Mouse (Mus musculus) stomach, embryonic 16.5 days (tissue): ENCODE data around the gene Plk1. TPM values are rescaled to one million over a fixed set of nuclear protein-coding genes. Genes with fewer than 3 reads are reported as not detected.

Source experiments
- ATAC-seq: fragments of 200-750 bp; cut with Nextera tagmentation; 2 replicates; pipeline ENCODE4 v1.8.0; 2017; ENCODE audit warnings: moderate number of reproducible peaks, moderate TSS enrichment; ENCODE audit not compliant: insufficient read depth, low FRiP score
- H3K27ac ChIP-seq: fragments of 300-500 bp; sonication (generic); 2 replicates; pipeline ENCODE4 v1.5.1; 2014; ENCODE audit warnings: low read length
- H3K27me3 ChIP-seq: fragments of 300-500 bp; sonication (generic); 2 replicates; pipeline ENCODE4 v1.6.1; 2014; ENCODE audit warnings: low read length, control low read depth, mixed read lengths; ENCODE audit not compliant: control insufficient read depth, insufficient read depth
- H3K36me3 ChIP-seq: fragments of 300-500 bp; sonication (generic); 2 replicates; pipeline ENCODE4 v1.6.1; 2014; ENCODE audit warnings: low read length; ENCODE audit not compliant: control insufficient read depth, insufficient read depth
- H3K4me1 ChIP-seq: fragments of 300-500 bp; sonication (generic); 2 replicates; pipeline ENCODE4 v1.6.1; 2014; ENCODE audit warnings: low read length, control low read depth, mixed read lengths; ENCODE audit not compliant: control insufficient read depth, insufficient read depth
- H3K4me2 ChIP-seq: fragments of 300-500 bp; sonication (generic); 2 replicates; pipeline ENCODE4 v1.6.1; 2014; ENCODE audit warnings: low read depth, low read length, mixed read lengths
- H3K4me3 ChIP-seq: fragments of 300-500 bp; sonication (generic); replicated peaks from 2 replicates; pipeline ENCODE4 v1.5.1; 2014; ENCODE audit warnings: mild to moderate bottlenecking, low read length
- H3K9ac ChIP-seq: fragments of 300-500 bp; sonication (generic); 2 replicates; pipeline ENCODE4 v1.6.1; 2014; ENCODE audit warnings: low read length
- H3K9me3 ChIP-seq: fragments of 300-500 bp; sonication (generic); replicated peaks from 2 replicates; pipeline ENCODE4 v1.6.1; 2016; ENCODE audit warnings: low read length, control low read depth; ENCODE audit not compliant: control insufficient read depth
- WGBS: fragments of 180-500 bp; shearing (Covaris S2); extraction: QIAGEN DNeasy Blood & Tissue Kit; methylation state at CpG from one replicate; pipeline ENCODE4 v1.1.7; 2014; 5-methylcytosine and 5-hydroxymethylcytosine counted together
- polyA plus RNA-seq: library from polyadenylated mRNA; unstranded; fragments of >200 nt; fragmentation: Nextera tagmentation; extraction: Ambion mirVana; gene quantifications from 2 replicates; pipeline ENCODE4 v1.2.1, GENCODE M21; 2015

Gene Plk1
- polyA plus RNA-seq, 1 experiment from 2014 or later = 100 TPM

DNA sequence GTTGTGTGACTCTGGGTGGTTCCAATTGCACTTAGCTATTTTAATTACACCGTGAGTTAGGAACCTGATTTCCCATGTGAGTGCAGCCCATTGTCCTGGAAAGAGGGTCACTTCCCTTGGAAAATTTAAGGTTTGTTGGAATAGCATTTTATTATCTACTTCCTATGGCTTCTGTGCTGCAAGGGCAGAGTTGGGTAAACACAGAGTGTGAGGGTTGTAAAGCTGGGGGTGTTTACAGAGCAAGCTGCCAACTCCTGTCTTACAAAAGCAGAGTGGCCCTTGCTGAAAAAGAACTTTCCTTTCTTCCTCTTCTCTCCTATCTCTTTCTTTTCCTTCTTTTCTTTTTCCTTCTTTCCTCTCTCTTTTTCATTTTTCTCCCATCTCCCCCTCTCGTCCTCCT is 44.7 kb downstream of the Plk1 start:
- WGBS = 36% methylated on average over 2 of the region's 2 CpGs
- peak; percentile 79; the same call in 1 of the 2 replicates for ATAC-seq
- H3K4me2 ChIP-seq = no peak overlapping the region

DNA sequence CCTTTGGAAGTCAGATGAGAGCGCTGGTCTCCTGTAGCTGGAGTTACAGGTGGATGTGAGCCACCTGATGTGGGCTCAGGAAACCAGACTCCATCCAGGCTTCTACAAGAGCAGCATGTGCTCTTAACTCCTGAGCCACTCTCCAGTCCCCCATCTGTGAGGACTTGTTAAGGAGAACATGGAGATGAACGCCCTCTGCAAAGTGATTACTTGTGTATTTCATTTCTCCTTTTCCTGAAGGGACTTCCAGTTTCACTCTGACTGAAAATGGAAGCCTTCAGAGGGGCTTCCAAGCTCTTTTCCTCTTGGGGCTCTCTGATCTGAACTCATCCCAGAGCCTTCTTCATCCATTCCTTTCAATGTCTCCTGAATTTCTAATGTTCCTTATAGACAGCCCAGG is 46.9 kb downstream of the Plk1 start:
- H3K27ac ChIP-seq = no peak overlapping the region
- H3K27me3 ChIP-seq = no peaks in the 10 kb centered on the region
- no peaks in the 10 kb centered on the region for H3K9me3 ChIP-seq
- no peaks in the 10 kb centered on the region for H3K36me3 ChIP-seq
- no peak overlapping the region for H3K4me3 ChIP-seq
- WGBS = 75% methylated on average over 2 of the region's 2 CpGs
- ATAC-seq = no peak
- no peak overlapping the region for H3K4me2 ChIP-seq
- peaks cover 3% of the 10 kb centered on the region; the same call in 1 of the 2 replicates for H3K4me1 ChIP-seq
- no peak overlapping the region for H3K9ac ChIP-seq

More for the DNA sequence above, 44.7 kb downstream of the Plk1 start:
- H3K36me3 ChIP-seq = no peaks in the 10 kb centered on the region
- peaks cover 3% of the 10 kb centered on the region; the same call in 1 of the 2 replicates for H3K4me1 ChIP-seq
- 0 out of 2 replicates have a peak overlapping the region, but pooled peaks have one; percentile 44 for H3K27ac ChIP-seq
- H3K9me3 ChIP-seq = no peaks in the 10 kb centered on the region
- H3K4me3 ChIP-seq = no peak overlapping the region
- no peak overlapping the region for H3K9ac ChIP-seq
- no peaks in the 10 kb centered on the region for H3K27me3 ChIP-seq

GRCm38 (mm10) chr7:122208276-122209021 is 49.2 kb downstream of the Plk1 start:
- Histone ChIP-seq H3K4me1 (peaks cover 3% of the 10 kb centered on the region; the same call in 1 of the 2 replicates), H3K27ac (no peak overlapping the region), H3K27me3 (no peaks in the 10 kb centered on the region), H3K9me3 (no peaks in the 10 kb centered on the region), H3K4me2 (no peak overlapping the region), H3K4me3 (no peak overlapping the region), H3K36me3 (no peaks in the 10 kb centered on the region), H3K9ac (no peak overlapping the region)
- WGBS = 24% methylated on average over 7 of the region's 7 CpGs
- no peak for ATAC-seq

DNA sequence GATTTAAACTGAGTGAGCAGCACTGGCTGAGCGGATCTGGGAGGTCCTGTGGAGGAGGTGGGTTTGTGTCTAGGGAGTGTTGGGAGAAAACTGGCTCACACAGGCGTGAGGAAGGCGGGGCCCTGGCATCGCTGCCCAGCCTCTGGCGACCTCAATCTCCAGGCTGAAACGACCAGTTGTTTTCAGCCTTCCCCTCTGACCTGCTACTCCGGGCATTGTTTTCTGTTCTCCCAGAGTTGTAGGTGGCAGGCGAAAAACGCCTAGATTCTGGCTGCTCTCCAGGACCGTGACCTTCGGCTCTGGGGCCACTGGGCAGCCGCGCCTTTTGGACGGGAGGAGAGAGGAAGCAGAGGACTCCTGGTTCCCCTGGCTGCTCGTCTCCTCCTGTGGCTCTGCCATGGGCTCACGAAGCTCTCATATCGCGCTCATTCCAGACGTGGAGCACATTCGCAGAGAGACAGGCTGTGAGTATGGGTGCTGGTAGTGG is 60.1 kb downstream of the Plk1 start, which contains the start of gene Chp2:
Gene Chp2 (plus strand): TSS at position 182 of the 487 bp plus-strand sequence.
- Histone ChIP-seq H3K27me3 (peaks cover 3% of the 10 kb centered on the region; the same call in 1 of the 2 replicates), H3K9ac (0 out of 2 replicates have a peak within 1 kb of the TSS, but pooled peaks have one; percentile 46), H3K27ac (no peak within 1 kb of the TSS), H3K4me3 (peak within 1 kb of the TSS; percentile 20), H3K4me1 (0 out of 2 replicates have a peak, but pooled peaks cover 5% of the 10 kb centered on the region), H3K36me3 (no peaks in the 10 kb centered on the region), H3K9me3 (no peaks in the 10 kb centered on the region), H3K4me2 (peak within 1 kb of the TSS; percentile 44)
- peak; percentile 60; the same call in 1 of the 2 replicates for ATAC-seq
- 17% methylated on average over 20 of the region's 20 CpGs for WGBS

Other genes starting within 250 kb of the Plk1 start
- gene Cog7, start 177.7 kb upstream of the Plk1 start, polyA plus RNA-seq = 24.6 and 25.2 TPM in 2 replicates
- gene Gga2, start 138.2 kb upstream of the Plk1 start, polyA plus RNA-seq = 72.0 and 83.5 TPM in 2 replicates
- 38.7 and 41.0 TPM in 2 replicates for gene Ubfd1, start 92.3 kb upstream of the Plk1 start, polyA plus RNA-seq
- gene Ears2, start 92.2 kb upstream of the Plk1 start, polyA plus RNA-seq = 15.7 and 15.9 TPM in 2 replicates
- gene Ndufab1, start 57.6 kb upstream of the Plk1 start, polyA plus RNA-seq = 620 and 676 TPM in 2 replicates
- gene Palb2, start 26.5 kb upstream of the Plk1 start, polyA plus RNA-seq = 11.8 and 16.2 TPM in 2 replicates
- gene Dctn5, start 26.4 kb upstream of the Plk1 start, polyA plus RNA-seq = 112 and 120 TPM in 2 replicates
- 28.5 and 39.9 TPM in 2 replicates for gene Ern2, start 26.8 kb downstream of the Plk1 start, polyA plus RNA-seq
- gene Chp2, start 60.1 kb downstream of the Plk1 start, polyA plus RNA-seq = 1.7 and 2.0 TPM in 2 replicates
- gene Prkcb, start 129.3 kb downstream of the Plk1 start, polyA plus RNA-seq = 12.0 and 12.7 TPM in 2 replicates